Mouse (Mus musculus) thymus, postnatal 0 days (tissue): ENCODE measurements around the gene Farsa. TPM values are rescaled to one million over a fixed set of nuclear protein-coding genes. Genes with fewer than 3 reads are reported as not detected.

Source experiments
- DNase-seq: peaks from one replicate; pipeline ENCODE4 v3.0.0-alpha.2; 2015; ENCODE audit warnings: low spot score
- microRNA-seq: library from miRNA; unstranded; fragments of <30 nt; microRNA quantifications from one replicate; pipeline ENCODE4, GENCODE M21; 2016; ENCODE audit warnings: borderline number of aligned reads
- polyA plus RNA-seq: library from polyadenylated mRNA; unstranded; fragments of >200 nt; fragmentation: Nextera tagmentation; extraction: Ambion mirVana; gene quantifications from 2 replicates; pipeline ENCODE4 v1.2.1, GENCODE M21; 2015

Gene Farsa
- polyA plus RNA-seq, 1 experiment from 2014 or later = 92.4 TPM

DNA sequence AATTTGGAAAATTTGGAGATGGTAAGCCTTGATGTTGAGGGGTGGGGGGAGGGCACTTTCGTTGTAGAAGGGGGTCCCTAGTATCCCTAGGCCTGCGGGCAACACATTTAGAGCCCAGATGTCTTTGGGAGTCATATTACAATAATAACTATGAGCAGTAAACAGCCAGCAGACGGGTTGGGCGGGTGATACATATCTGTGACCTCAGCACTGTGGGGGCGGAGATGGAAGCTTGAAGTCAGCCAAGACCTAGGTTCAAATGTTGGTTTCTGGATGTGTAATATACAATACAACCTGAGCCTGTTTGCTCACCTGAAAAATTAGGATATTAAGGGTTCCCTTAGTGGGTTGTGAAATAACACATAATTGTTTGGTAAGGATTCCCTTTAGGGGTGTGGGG lies 53.2 kb downstream of the Farsa start:
- DNase-seq = no peak

GRCm38 (mm10) chr8:84910551-84910950 lies 53.8 kb downstream of the Farsa start:
- no peak for DNase-seq

- DNase-seq = no peak
Measured at GRCm38 (mm10) chr8:84911854-84912253, 55.1 kb downstream of the Farsa start.

- DNase-seq = no peak
Measured at GRCm38 (mm10) chr8:84912391-84912790, 55.6 kb downstream of the Farsa start.

- DNase-seq = peak; percentile 83
Measured at GRCm38 (mm10) chr8:84912895-84913501, 56.2 kb downstream of the Farsa start.

DNA sequence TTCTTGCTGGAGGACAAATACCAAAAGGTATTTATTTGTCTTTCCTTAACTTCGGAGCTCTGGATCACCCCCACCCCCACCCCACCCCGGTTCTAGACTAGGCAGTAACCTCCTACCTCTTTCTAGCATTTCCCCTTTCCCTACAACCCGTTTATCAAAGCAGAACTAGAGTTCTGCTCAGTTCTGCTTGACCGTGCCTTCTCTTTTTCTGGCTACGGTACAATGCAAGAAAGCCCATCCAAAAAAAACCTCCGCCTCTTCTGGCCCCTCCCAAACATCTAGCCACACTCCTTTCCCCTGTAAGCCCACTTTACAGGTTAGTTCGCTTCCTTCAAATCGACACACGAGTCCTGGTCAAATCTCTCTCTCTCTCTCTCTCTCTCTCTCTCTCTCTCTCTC lies 56.7 kb downstream of the Farsa start:
- no peak for DNase-seq

GRCm38 (mm10) chr8:84913960-84914359 lies 57.2 kb downstream of the Farsa start:
- DNase-seq = peak; percentile 61

DNA sequence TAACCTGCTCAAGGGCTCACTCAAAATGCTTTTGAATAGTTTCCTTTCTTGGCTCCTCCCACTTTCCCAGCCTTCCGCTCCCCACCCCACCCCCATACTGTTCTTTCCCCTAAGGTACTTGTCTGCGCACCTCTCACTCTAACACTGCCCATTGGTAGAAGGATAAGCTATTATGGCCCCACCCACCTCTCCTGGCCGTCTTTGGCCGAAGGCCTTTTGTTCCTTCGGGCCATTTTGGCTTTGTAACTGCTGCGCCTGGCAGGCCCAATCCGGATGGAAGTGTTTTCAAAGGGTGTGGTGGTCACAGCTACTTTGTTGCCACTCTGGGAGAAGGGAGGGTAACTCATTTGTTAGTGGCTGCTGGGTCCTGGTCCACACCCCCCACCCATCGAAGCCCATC lies 58.5 kb downstream of the Farsa start:
- no peak for DNase-seq

GRCm38 (mm10) chr8:84917781-84918180 lies 61.0 kb downstream of the Farsa start:
- DNase-seq = no peak

- no peak for DNase-seq
Measured at GRCm38 (mm10) chr8:84918646-84919045, 61.9 kb downstream of the Farsa start.

Small RNAs within 50 kb of the gene (microRNA-seq; reads per million reads assigned to microRNA genes)
- 3.3 reads per million for gene Mir7069

Other genes with a start within 250 kb of the Farsa start
- gene Ier2, start 194.1 kb upstream of the Farsa start, polyA plus RNA-seq = 76.9 and 86.0 TPM in 2 replicates
- gene Trmt1, start 170.7 kb upstream of the Farsa start, polyA plus RNA-seq = 50.0 and 51.5 TPM in 2 replicates
- 12.1 TPM in 2 replicates for gene Nacc1, start 169.1 kb upstream of the Farsa start, polyA plus RNA-seq
- 8.1 and 8.8 TPM in 2 replicates for gene Lyl1, start 155.5 kb upstream of the Farsa start, polyA plus RNA-seq
- 2.4 and 3.6 TPM in 2 replicates for gene G430095P16Rik, start 134.0 kb upstream of the Farsa start, polyA plus RNA-seq
- 7.2 and 11.7 TPM in 2 replicates for gene Nfix, start 56.6 kb upstream of the Farsa start, polyA plus RNA-seq
- 4.0 and 4.4 TPM in 2 replicates for gene Dand5, start 34.2 kb upstream of the Farsa start, polyA plus RNA-seq
- 56.4 and 57.4 TPM in 2 replicates for gene Gadd45gip1, start 25.5 kb upstream of the Farsa start, polyA plus RNA-seq
- gene Rad23a, start 16.3 kb upstream of the Farsa start, polyA plus RNA-seq = 120 and 141 TPM in 2 replicates
- 383 and 479 TPM in 2 replicates for gene Calr, start 10.1 kb upstream of the Farsa start, polyA plus RNA-seq
- gene Syce2, start 15.1 kb downstream of the Farsa start, polyA plus RNA-seq = 104 and 110 TPM in 2 replicates
- 27.1 and 29.1 TPM in 2 replicates for gene Gcdh, start 36.9 kb downstream of the Farsa start, polyA plus RNA-seq
- 0.37 and 0.43 TPM in 2 replicates for gene Klf1, start 44.9 kb downstream of the Farsa start, polyA plus RNA-seq
- gene Dnase2a, start 51.6 kb downstream of the Farsa start, polyA plus RNA-seq = 12.8 and 12.9 TPM in 2 replicates
- gene Mast1, start 80.4 kb downstream of the Farsa start, polyA plus RNA-seq = 0.08 and 0.22 TPM in 2 replicates
- 0.10 and 0.23 TPM in 2 replicates for gene Rtbdn, start 90.0 kb downstream of the Farsa start, polyA plus RNA-seq
- not detected in 2 replicates for gene Gm49661, start 112.4 kb downstream of the Farsa start, polyA plus RNA-seq
- 450 and 476 TPM in 2 replicates for gene Prdx2, start 112.6 kb downstream of the Farsa start, polyA plus RNA-seq
- 150 TPM in 2 replicates for gene Rnaseh2a, start 112.8 kb downstream of the Farsa start, polyA plus RNA-seq
- gene Junb, start 121.7 kb downstream of the Farsa start, polyA plus RNA-seq = 71.2 and 71.6 TPM in 2 replicates
- gene Hook2, start 133.6 kb downstream of the Farsa start, polyA plus RNA-seq = 14.9 and 16.0 TPM in 2 replicates
- 0.12 TPM in 1 of 2 replicates, not detected in the other for gene Best2, start 157.5 kb downstream of the Farsa start, polyA plus RNA-seq
- 90.7 and 95.8 TPM in 2 replicates for gene Asna1, start 168.3 kb downstream of the Farsa start, polyA plus RNA-seq
- gene Trir, start 169.8 kb downstream of the Farsa start, polyA plus RNA-seq = 172 and 191 TPM in 2 replicates
- 27.4 and 29.0 TPM in 2 replicates for gene Tnpo2, start 179.9 kb downstream of the Farsa start, polyA plus RNA-seq
- 15.0 and 18.0 TPM in 2 replicates for gene Fbxw9, start 203.1 kb downstream of the Farsa start, polyA plus RNA-seq
- gene Gm5741, start 211.0 kb downstream of the Farsa start, polyA plus RNA-seq = not detected in 2 replicates
- gene Dhps, start 214.8 kb downstream of the Farsa start, polyA plus RNA-seq = 78.0 and 80.5 TPM in 2 replicates
- 142 and 149 TPM in 2 replicates for gene Wdr83os, start 223.8 kb downstream of the Farsa start, polyA plus RNA-seq
- gene Wdr83, start 224.3 kb downstream of the Farsa start, polyA plus RNA-seq = 53.4 and 54.2 TPM in 2 replicates
- gene Man2b1, start 226.3 kb downstream of the Farsa start, polyA plus RNA-seq = 64.0 and 68.4 TPM in 2 replicates